Mouse (Mus musculus): ENCODE data around the gene Cd34.
A peak's percentile ranks its signal among the peaks of the same experiment; 100 is the strongest.

The Cd34 gene

GRCm38 (mm10) chr1:194971980-194972379 lies 33.4 kb downstream of the Cd34 start:
- DNase-seq (ENCODE audit: low spot score in 2 of 2) = peak in 1 of 2 experiments; percentile 32

- peak; percentile 84 to 89 for DNase-seq (ENCODE audit: low spot score in 2 of 2)
Observed at GRCm38 (mm10) chr1:194976164-194976516, 37.5 kb downstream of the Cd34 start.

- DNase-seq (ENCODE audit: low spot score in 2 of 2) = peak; percentile 56 to 59
Observed at GRCm38 (mm10) chr1:194976517-194977370, 38.1 kb downstream of the Cd34 start.

GRCm38 (mm10) chr1:194977371-194977761 lies 38.7 kb downstream of the Cd34 start:
- DNase-seq (ENCODE audit: low spot score in 2 of 2) = peak in 1 of 2 experiments; percentile 28

GRCm38 (mm10) chr1:194977946-194978720 lies 39.5 kb downstream of the Cd34 start:
- DNase-seq (ENCODE audit: low spot score in 2 of 2) = peak; percentile 43 to 62

- DNase-seq (ENCODE audit: low spot score in 2 of 2) = no peak
Observed at GRCm38 (mm10) chr1:194980826-194981435, 42.3 kb downstream of the Cd34 start.

- DNase-seq (ENCODE audit: low spot score in 2 of 2) = no peak
Observed at GRCm38 (mm10) chr1:194982931-194983690, 44.5 kb downstream of the Cd34 start.

- DNase-seq (ENCODE audit: low spot score in 2 of 2) = no peak
Observed at GRCm38 (mm10) chr1:194984914-194985313, 46.3 kb downstream of the Cd34 start.

- DNase-seq (ENCODE audit: low spot score in 2 of 2) = no peak
Observed at GRCm38 (mm10) chr1:194985442-194986210, 47.0 kb downstream of the Cd34 start.

GRCm38 (mm10) chr1:194989024-194989423 lies 50.4 kb downstream of the Cd34 start:
- DNase-seq (ENCODE audit: low spot score in 2 of 2) = no peak

GRCm38 (mm10) chr1:194990976-194991375 lies 52.4 kb downstream of the Cd34 start:
- no peak for DNase-seq (ENCODE audit: low spot score in 2 of 2)

GRCm38 (mm10) chr1:194991654-194992053 lies 53.0 kb downstream of the Cd34 start:
- no peak for DNase-seq (ENCODE audit: low spot score in 2 of 2)

- DNase-seq (ENCODE audit: low spot score in 2 of 2) = no peak
Observed at GRCm38 (mm10) chr1:194992589-194993317, 54.1 kb downstream of the Cd34 start.

- DNase-seq (ENCODE audit: low spot score in 2 of 2) = no peak
Observed at GRCm38 (mm10) chr1:194993409-194993988, 54.9 kb downstream of the Cd34 start.

GRCm38 (mm10) chr1:194994262-194994661 lies 55.6 kb downstream of the Cd34 start:
- no peak for DNase-seq (ENCODE audit: low spot score in 2 of 2)

- DNase-seq (ENCODE audit: low spot score in 2 of 2) = no peak
Observed at GRCm38 (mm10) chr1:194995196-194995595, 56.6 kb downstream of the Cd34 start.

GRCm38 (mm10) chr1:194998396-194998795 lies 59.8 kb downstream of the Cd34 start:
- no peak for DNase-seq (ENCODE audit: low spot score in 2 of 2)

- no peak for DNase-seq (ENCODE audit: low spot score in 2 of 2)
Observed at GRCm38 (mm10) chr1:195003328-195003727, 64.7 kb downstream of the Cd34 start.

GRCm38 (mm10) chr1:195004194-195004593 lies 65.6 kb downstream of the Cd34 start:
- no peak for DNase-seq (ENCODE audit: low spot score in 2 of 2)

- no peak for DNase-seq (ENCODE audit: low spot score in 2 of 2)
Observed at GRCm38 (mm10) chr1:195006267-195006666, 67.6 kb downstream of the Cd34 start.

Measured in right cerebral cortex, postnatal 36 days (tissue).